Mouse (Mus musculus): Measurements from ENCODE around the gene Oasl2.

- TF ChIP-seq CTCF (IDR thresholded peaks at IDR 0.05; ENCODE audit: low read depth, low read length), result no peak
- no peak for TF ChIP-seq GATA1 (IDR thresholded peaks at IDR 0.05; ENCODE audit: borderline replicate concordance, low read length)
- no peak for TF ChIP-seq GATA2 (IDR thresholded peaks at IDR 0.05; ENCODE audit: borderline replicate concordance, low read depth, low read length)
Measured at GRCm38 (mm10) chr5:114921551-114922365, 25.0 kb downstream of the Oasl2 start.
